Mouse (Mus musculus) CH12.LX (cell line): ENCODE measurements around the gene Kansl1l. TPM values are rescaled to one million over a fixed set of nuclear protein-coding genes. Genes with fewer than 3 reads are reported as not detected.

Source experiments
- DNase-seq: peaks from one replicate; pipeline ENCODE4 v3.0.0-alpha.2; 2013; ENCODE audit errors: extremely low read depth
- H3K27ac ChIP-seq: 2 replicates; pipeline ENCODE4 v1.5.1; 2012; ENCODE audit warnings: low read depth, mild to moderate bottlenecking, control low read depth, moderate library complexity; ENCODE audit not compliant: insufficient read depth
- H3K27me3 ChIP-seq: replicated peaks from 2 replicates; pipeline ENCODE3; 2012; ENCODE audit warnings: inconsistent platforms
- H3K36me3 ChIP-seq, 2 experiments: replicated peaks in 1 of 2; 2 replicates each; pipeline versions ENCODE3 to v1.6.1; 2012; ENCODE audit warnings: inconsistent platforms in 1 of 2, low read length in 1 of 2, mild to moderate bottlenecking in 1 of 2, mixed read lengths in 1 of 2, moderate library complexity in 1 of 2; ENCODE audit not compliant: control insufficient read depth in 1 of 2, insufficient read depth in 1 of 2
- H3K4me1 ChIP-seq, 2 experiments: 2 replicates each; pipeline ENCODE4 v1.6.1; 2012; ENCODE audit warnings: inconsistent platforms in 1 of 2, moderate library complexity in 1 of 2; ENCODE audit not compliant: insufficient read depth in 2 of 2, control insufficient read depth in 1 of 2
- H3K4me2 ChIP-seq: 2 replicates; pipeline ENCODE4 v1.6.1; 2012; ENCODE audit warnings: low read depth, mild to moderate bottlenecking, control low read depth; ENCODE audit not compliant: poor library complexity, insufficient read depth, severe bottlenecking
- H3K4me3 ChIP-seq, 3 experiments: fragments of 150-350 bp in 1 of 3; sonication (generic) in 1 of 3; replicated peaks in 1 of 3; 2 replicates each; pipeline versions ENCODE3 to v1.5.1; 2011 to 2012; ENCODE audit warnings: low read depth in 2 of 3, low read length in 2 of 3, mild to moderate bottlenecking in 2 of 3, moderate library complexity in 2 of 3, control low read depth in 1 of 3, improper control_type of control experiment in 1 of 3, inconsistent platforms in 1 of 3, mixed read lengths in 1 of 3; ENCODE audit not compliant: poor library complexity in 1 of 3
- H3K79me2 ChIP-seq: replicated peaks from 2 replicates; pipeline ENCODE4 v1.6.1; 2012; ENCODE audit warnings: mild to moderate bottlenecking, moderate library complexity; ENCODE audit not compliant: control insufficient read depth, poor library complexity, insufficient read depth, severe bottlenecking; ENCODE audit errors: extremely low read depth
- H3K9ac ChIP-seq: 2 replicates; pipeline ENCODE4 v1.6.1; 2012; ENCODE audit warnings: low read depth, mild to moderate bottlenecking, control low read depth, moderate library complexity; ENCODE audit not compliant: insufficient read depth
- H3K9me3 ChIP-seq: replicated peaks from 2 replicates; pipeline ENCODE3; 2012; ENCODE audit warnings: low read length, inconsistent platforms, mixed read lengths
- BHLHE40 ChIP-seq: IDR thresholded peaks from 2 replicates; pipeline ENCODE4 v1.6.1; 2011; ENCODE audit warnings: mild to moderate bottlenecking, low read depth, low read length, improper control_type of control experiment
- CHD1 ChIP-seq: IDR thresholded peaks from 2 replicates; pipeline ENCODE4 v1.6.1; 2012; ENCODE audit warnings: low read depth, low read length, improper control_type of control experiment, inconsistent platforms
- E2F4 ChIP-seq: IDR thresholded peaks from 2 replicates; pipeline ENCODE4 v1.6.1; 2011; ENCODE audit warnings: low read depth, low read length, improper control_type of control experiment; ENCODE audit not compliant: insufficient replicate concordance
- ETS1 ChIP-seq: conservative IDR thresholded peaks from 2 replicates; pipeline ENCODE4 v1.6.1; 2012; ENCODE audit warnings: low read depth, mild to moderate bottlenecking, inconsistent platforms, low read length, improper control_type of control experiment, moderate library complexity
- HCFC1 ChIP-seq: IDR thresholded peaks from 2 replicates; pipeline ENCODE4 v1.6.1; 2012; ENCODE audit warnings: low read depth, mild to moderate bottlenecking, inconsistent platforms, low read length, improper control_type of control experiment
- IRF4 ChIP-seq: IDR thresholded peaks from 2 replicates; pipeline ENCODE4 v1.6.1; 2014; ENCODE audit warnings: low read depth, mild to moderate bottlenecking, inconsistent platforms, low read length, improper control_type of control experiment
- JUND ChIP-seq: conservative IDR thresholded peaks from 2 replicates; pipeline ENCODE4 v1.6.1; 2011; ENCODE audit warnings: low read depth, low read length, improper control_type of control experiment
- MAX ChIP-seq: IDR thresholded peaks from 2 replicates; pipeline ENCODE4 v1.6.1; 2011; ENCODE audit warnings: low read length, improper control_type of control experiment
- MAZ ChIP-seq: IDR thresholded peaks from 2 replicates; pipeline ENCODE4 v1.6.1; 2012; ENCODE audit warnings: low read depth, mild to moderate bottlenecking, inconsistent platforms, low read length, improper control_type of control experiment, moderate library complexity
- MEF2A ChIP-seq: IDR thresholded peaks from 2 replicates; pipeline ENCODE4 v1.6.1; 2014; ENCODE audit warnings: low read depth, mild to moderate bottlenecking, inconsistent platforms, low read length, improper control_type of control experiment, borderline replicate concordance
- MYC ChIP-seq: IDR thresholded peaks from 2 replicates; pipeline ENCODE4 v1.6.1; 2011; ENCODE audit warnings: low read depth, mild to moderate bottlenecking, improper control_type of control experiment, low read length
- NELFE ChIP-seq: IDR thresholded peaks from 2 replicates; pipeline ENCODE4 v1.6.1; 2011; ENCODE audit warnings: low read depth, low read length, improper control_type of control experiment
- POLR2A ChIP-seq: IDR thresholded peaks from 2 replicates; pipeline ENCODE4 v1.6.1; 2011; ENCODE audit warnings: low read depth, mild to moderate bottlenecking, improper control_type of control experiment, low read length
- POLR2AphosphoS2 ChIP-seq: IDR thresholded peaks from 2 replicates; pipeline ENCODE4 v1.6.1; 2011; ENCODE audit warnings: low read depth, low read length, improper control_type of control experiment
- TBP ChIP-seq: conservative IDR thresholded peaks from 2 replicates; pipeline ENCODE4 v1.6.1; 2011; ENCODE audit warnings: low read depth, low read length, improper control_type of control experiment
- UBTF ChIP-seq: IDR thresholded peaks from 2 replicates; pipeline ENCODE4 v1.6.1; 2012; ENCODE audit warnings: low read depth, mild to moderate bottlenecking, inconsistent platforms, low read length, improper control_type of control experiment, moderate library complexity
- USF2 ChIP-seq: conservative IDR thresholded peaks from 2 replicates; pipeline ENCODE4 v1.6.1; 2011; ENCODE audit warnings: low read depth, low read length, improper control_type of control experiment
- ZMIZ1 ChIP-seq: IDR thresholded peaks from 2 replicates; pipeline ENCODE4 v1.6.1; 2012; ENCODE audit warnings: low read depth, mild to moderate bottlenecking, inconsistent platforms, low read length, improper control_type of control experiment
- ZNF384 ChIP-seq: IDR thresholded peaks from 2 replicates; pipeline ENCODE4 v1.6.1; 2012; ENCODE audit warnings: low read depth, low read length, improper control_type of control experiment, inconsistent platforms
- dilution Hi-C: fragments of 300-500 bp; cut with MboI; formaldehyde crosslinking; loops from 2 replicates; pipeline ENCODE4 v1.14.3; 2020; ENCODE audit warnings: low sequenced_read_pairs; ENCODE audit not compliant: extremely low pct_unique_long_range_greater_than_20kb, extremely low pct_ligation_motif_present
- in situ Hi-C: fragments of 300-500 bp; cut with MboI; formaldehyde crosslinking; loops from 3 replicates; pipeline ENCODE4 v1.14.3; 2019; ENCODE audit warnings: low sequenced_read_pairs, low pct_ligation_motif_present, low pct_unique_long_range_greater_than_20kb, mixed read lengths
- polyA plus RNA-seq: library from polyadenylated mRNA; unstranded; fragments of >175 nt; gene quantifications from 2 replicates; pipeline ENCODE4 v1.2.1, GENCODE M21; 2012; ENCODE audit warnings: low read depth; ENCODE audit not compliant: insufficient read length
- total RNA-seq, 2 experiments: library from RNA; depleted of rRNA; stranded (reverse); fragments of 300-350 nt in 1 of 2; fragments of >200 nt in 1 of 2; gene quantifications; 2 replicates each; pipeline ENCODE4 v1.2.3; 2012 to 2014

Gene Kansl1l
- total and polyA plus RNA-seq, 3 experiments = 2.8 to 6.0 (median 3.5) TPM

- TF ChIP-seq USF2 (no peak), POLR2A (no peak), HCFC1 (no peak), MAZ (no peak), BHLHE40 (no peak), TBP (no peak)
- DNase-seq = no peak
- Histone ChIP-seq H3K9ac (no peak overlapping the region), H3K4me2 (no peak overlapping the region), H3K9me3 (no peaks in the 10 kb centered on the region), H3K27ac (no peak overlapping the region), H3K27me3 (no peaks in the 10 kb centered on the region), H3K4me1 (peaks cover 2 to 6% of the 10 kb centered on the region in 2 experiments; a peak in 2 of 4 replicates), H3K4me3 (no peak overlapping the region), H3K36me3 (no peaks in the 10 kb centered on the region), H3K79me2 (no peaks in the 10 kb centered on the region)
- dilution Hi-C loops (no loop called here), in situ Hi-C loops (no loop called here)
These were observed 122.1 kb downstream of the Kansl1l start for GRCm38 (mm10) chr1:66695296-66695695.

GRCm38 (mm10) chr1:66694266-66694665 lies 123.1 kb downstream of the Kansl1l start:
- no peaks in the 10 kb centered on the region for H3K9me3 ChIP-seq
- no peak for DNase-seq
- no peak overlapping the region for H3K9ac ChIP-seq
- no peaks in the 10 kb centered on the region for H3K36me3 ChIP-seq
- TF ChIP-seq CHD1 (no peak), POLR2AphosphoS2 (no peak), MYC (no peak), ETS1 (no peak), UBTF (no peak), E2F4 (no peak)
- dilution Hi-C loops = no loop called here
- no peak overlapping the region for H3K27ac ChIP-seq
- H3K4me2 ChIP-seq = no peak overlapping the region
- peaks cover 0 to 3% of the 10 kb centered on the region in 2 experiments; a peak in 2 of 4 replicates for H3K4me1 ChIP-seq
- no peaks in the 10 kb centered on the region for H3K27me3 ChIP-seq
- H3K4me3 ChIP-seq = no peak overlapping the region
- no peaks in the 10 kb centered on the region for H3K79me2 ChIP-seq
- in situ Hi-C loops = no loop called here

- Histone ChIP-seq H3K79me2 (no peaks in the 10 kb centered on the region), H3K9ac (no peak overlapping the region), H3K27ac (no peak overlapping the region), H3K36me3 (no peaks in the 10 kb centered on the region), H3K4me1 (peaks cover 0 to 3% of the 10 kb centered on the region in 2 experiments; a peak in 1 of 4 replicates), H3K27me3 (no peaks in the 10 kb centered on the region)
- DNase-seq = no peak
- TF ChIP-seq BHLHE40 = no peak
- no peak for TF ChIP-seq UBTF
- TF ChIP-seq CHD1 = no peak
- no peak for TF ChIP-seq NELFE
- TF ChIP-seq ETS1 = no peak
- TF ChIP-seq ZMIZ1 = no peak
- TF ChIP-seq ZNF384 = no peak
- TF ChIP-seq IRF4 = no peak
- no peak for TF ChIP-seq MAX
- no peak for TF ChIP-seq JUND
- TF ChIP-seq MEF2A = no peak
- no peak for TF ChIP-seq POLR2A
- TF ChIP-seq, all 38 proteins: peak for 0
- H3K9me3 ChIP-seq = no peaks in the 10 kb centered on the region
- no peak overlapping the region for H3K4me2 ChIP-seq
- no peak overlapping the region for H3K4me3 ChIP-seq
- in situ Hi-C loops (no loop called here), dilution Hi-C loops (no loop called here)
These were observed 124.5 kb downstream of the Kansl1l start for GRCm38 (mm10) chr1:66692780-66693392.
